Mouse (Mus musculus) MEL (cell line): ENCODE data around the gene Zfp827. TPM values are rescaled to one million over a fixed set of nuclear protein-coding genes. Genes with fewer than 3 reads are reported as not detected.

Experiments
- DNase-seq: peaks from one replicate; pipeline ENCODE4 v3.0.0; 2011; ENCODE audit warnings: low read depth, low spot score
- H3K27ac ChIP-seq: 2 replicates; pipeline ENCODE4 v1.5.1; 2012; ENCODE audit warnings: low read depth, mild to moderate bottlenecking, control low read depth, low read length, moderate library complexity; ENCODE audit not compliant: control insufficient read depth
- H3K27me3 ChIP-seq, 2 experiments: fragments of 150-350 bp in 1 of 2; sonication (generic) in 1 of 2; 2 replicates each; pipeline ENCODE4 v1.6.1; 2012; ENCODE audit warnings: low read length in 2 of 2, mild to moderate bottlenecking in 2 of 2, improper control_type of control experiment in 1 of 2, moderate library complexity in 1 of 2; ENCODE audit not compliant: insufficient read depth in 2 of 2, control insufficient read depth in 1 of 2
- H3K36me3 ChIP-seq, 2 experiments: 2 replicates each; pipeline ENCODE4 v1.6.1; 2012 to 2014; ENCODE audit warnings: low read length in 2 of 2, improper control_type of control experiment in 1 of 2, inconsistent platforms in 1 of 2, mild to moderate bottlenecking in 1 of 2; ENCODE audit not compliant: insufficient read depth in 2 of 2, control insufficient read depth in 1 of 2
- H3K4me1 ChIP-seq, 2 experiments: fragments of 150-350 bp in 1 of 2; sonication (generic) in 1 of 2; 2 replicates each; pipeline ENCODE4 v1.6.1; 2012; ENCODE audit warnings: low read length in 2 of 2, improper control_type of control experiment in 1 of 2, mild to moderate bottlenecking in 1 of 2; ENCODE audit not compliant: insufficient read depth in 2 of 2, control insufficient read depth in 1 of 2
- H3K4me3 ChIP-seq, 2 experiments: fragments of 150-350 bp in 1 of 2; sonication (generic) in 1 of 2; 2 replicates each; pipeline ENCODE4 v1.5.1; 2012; ENCODE audit warnings: low read depth in 2 of 2, low read length in 2 of 2, mild to moderate bottlenecking in 2 of 2, moderate library complexity in 2 of 2, control low read depth in 1 of 2, improper control_type of control experiment in 1 of 2; ENCODE audit not compliant: control insufficient read depth in 1 of 2, insufficient read depth in 1 of 2
- H3K79me2 ChIP-seq: 2 replicates; pipeline ENCODE4 v1.6.1; 2012; ENCODE audit warnings: mild to moderate bottlenecking, low read length, moderate library complexity; ENCODE audit not compliant: control insufficient read depth, poor library complexity, insufficient read depth
- H3K9ac ChIP-seq: 2 replicates; pipeline ENCODE4 v1.6.1; 2012; ENCODE audit warnings: low read depth, mild to moderate bottlenecking, control low read depth, low read length, moderate library complexity; ENCODE audit not compliant: control insufficient read depth, poor library complexity, severe bottlenecking
- H3K9me3 ChIP-seq: fragments of 150-350 bp; sonication (generic); replicated peaks from 2 replicates; pipeline ENCODE4 v1.6.1; 2012; ENCODE audit warnings: mild to moderate bottlenecking, low read length, improper control_type of control experiment, moderate library complexity; ENCODE audit not compliant: insufficient read depth
- BHLHE40 ChIP-seq: IDR thresholded peaks from 2 replicates; pipeline ENCODE4 v1.6.1; 2012; ENCODE audit warnings: low read depth, mild to moderate bottlenecking, inconsistent platforms, low read length, improper control_type of control experiment, borderline replicate concordance
- CHD1 ChIP-seq: IDR thresholded peaks from 2 replicates; pipeline ENCODE4 v1.6.1; 2012; ENCODE audit warnings: low read depth, mild to moderate bottlenecking, inconsistent platforms, low read length, improper control_type of control experiment
- CHD2 ChIP-seq: IDR thresholded peaks from 2 replicates; pipeline ENCODE4 v1.6.1; 2011; ENCODE audit warnings: low read length, improper control_type of control experiment
- GATA1 ChIP-seq: IDR thresholded peaks from 2 replicates; pipeline ENCODE4 v1.6.1; 2011; ENCODE audit warnings: low read depth, low read length, improper control_type of control experiment
- HCFC1 ChIP-seq: IDR thresholded peaks from 2 replicates; pipeline ENCODE4 v1.6.1; 2012; ENCODE audit warnings: low read depth, mild to moderate bottlenecking, inconsistent platforms, low read length, improper control_type of control experiment, moderate library complexity
- MAX ChIP-seq: IDR thresholded peaks from 2 replicates; pipeline ENCODE4 v1.6.1; 2011; ENCODE audit warnings: low read length, improper control_type of control experiment
- MXI1 ChIP-seq: IDR thresholded peaks from 2 replicates; pipeline ENCODE4 v1.6.1; 2011; ENCODE audit warnings: mild to moderate bottlenecking, low read depth, low read length, improper control_type of control experiment
- NELFE ChIP-seq: IDR thresholded peaks from 2 replicates; pipeline ENCODE4 v1.6.1; 2011; ENCODE audit warnings: low read depth, low read length, improper control_type of control experiment
- POLR2A ChIP-seq, 2 experiments: IDR thresholded peaks; 2 replicates each; pipeline ENCODE4 v1.6.1; 2011 to 2012; ENCODE audit warnings: low read length in 2 of 2, mild to moderate bottlenecking in 2 of 2, control low read depth in 1 of 2, improper control_type of control experiment in 1 of 2, low read depth in 1 of 2, moderate library complexity in 1 of 2; ENCODE audit not compliant: control insufficient read depth in 1 of 2, insufficient read depth in 1 of 2, poor library complexity in 1 of 2
- TCF12 ChIP-seq: IDR thresholded peaks from 2 replicates; pipeline ENCODE4 v1.6.1; 2014; ENCODE audit warnings: low read depth, mild to moderate bottlenecking, inconsistent platforms, low read length, improper control_type of control experiment, moderate library complexity
- UBTF ChIP-seq: IDR thresholded peaks from 2 replicates; pipeline ENCODE4 v1.6.1; 2012; ENCODE audit warnings: low read depth, mild to moderate bottlenecking, inconsistent platforms, low read length, improper control_type of control experiment, moderate library complexity, borderline replicate concordance; ENCODE audit not compliant: insufficient read depth
- USF1 ChIP-seq: IDR thresholded peaks from 2 replicates; pipeline ENCODE4 v1.6.1; 2014; ENCODE audit warnings: low read depth, mild to moderate bottlenecking, inconsistent platforms, low read length, improper control_type of control experiment, moderate library complexity
- USF2 ChIP-seq, 2 experiments: IDR thresholded peaks; 2 replicates each; pipeline ENCODE4 v1.6.1; 2011 to 2012; ENCODE audit warnings: improper control_type of control experiment in 2 of 2, low read length in 2 of 2, borderline replicate concordance in 1 of 2, inconsistent platforms in 1 of 2, low read depth in 1 of 2, mild to moderate bottlenecking in 1 of 2; ENCODE audit not compliant: insufficient read depth in 1 of 2
- ZC3H11A ChIP-seq: IDR thresholded peaks from 2 replicates; pipeline ENCODE4 v1.6.1; 2012; ENCODE audit warnings: low read depth, mild to moderate bottlenecking, inconsistent platforms, low read length, improper control_type of control experiment
- ZKSCAN1 ChIP-seq: IDR thresholded peaks from 2 replicates; pipeline ENCODE4 v1.6.1; 2012; ENCODE audit warnings: low read depth, mild to moderate bottlenecking, inconsistent platforms, low read length, improper control_type of control experiment, moderate library complexity
- ZNF384 ChIP-seq: IDR thresholded peaks from 2 replicates; pipeline ENCODE4 v1.6.1; 2012; ENCODE audit warnings: low read depth, mild to moderate bottlenecking, inconsistent platforms, low read length, improper control_type of control experiment
- polyA plus RNA-seq, 2 experiments: library from polyadenylated mRNA; stranded (reverse) in 1 of 2; unstranded in 1 of 2; fragments of >175 nt in 1 of 2; fragments of >200 nt in 1 of 2; gene quantifications; 2 replicates each; pipeline versions ENCODE4 v1.2.1 to v1.2.4; 2012; ENCODE audit warnings: low replicate concordance in 2 of 2, low read depth in 1 of 2; ENCODE audit not compliant: insufficient read length in 2 of 2, insufficient read depth in 1 of 2, missing spikeins in 1 of 2
- total RNA-seq: library from RNA; depleted of rRNA; stranded (reverse); fragments of 300-350 nt; gene quantifications from 2 replicates; pipeline ENCODE4 v1.2.3, GENCODE M21; 2012; rRNA removed

The Zfp827 gene
- total and polyA plus RNA-seq, 3 experiments, result not detected

DNA sequence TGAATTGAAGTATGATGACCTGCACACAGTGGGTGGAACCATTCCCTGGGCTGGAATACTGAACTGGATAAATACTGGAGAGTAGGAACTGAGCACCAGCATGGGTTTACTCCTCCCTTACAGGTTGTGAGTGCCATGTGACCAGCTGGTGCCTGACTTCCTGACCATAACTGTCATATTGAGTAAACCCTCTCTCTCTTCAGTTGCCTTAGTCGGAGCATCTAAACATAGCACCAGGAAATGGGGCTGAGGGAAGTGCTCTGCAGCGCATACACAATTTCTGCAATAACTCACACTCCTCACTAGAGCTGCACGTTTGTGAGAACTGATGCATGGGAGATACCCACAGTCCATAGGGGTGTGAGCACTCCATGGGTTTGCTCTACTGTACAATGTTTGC is 211.1 kb downstream of the Zfp827 start:
- H3K79me2 ChIP-seq, result no peaks in the 10 kb centered on the region
- H3K9ac ChIP-seq, result no peak overlapping the region
- no peaks in the 10 kb centered on the region for H3K4me1 ChIP-seq

DNA sequence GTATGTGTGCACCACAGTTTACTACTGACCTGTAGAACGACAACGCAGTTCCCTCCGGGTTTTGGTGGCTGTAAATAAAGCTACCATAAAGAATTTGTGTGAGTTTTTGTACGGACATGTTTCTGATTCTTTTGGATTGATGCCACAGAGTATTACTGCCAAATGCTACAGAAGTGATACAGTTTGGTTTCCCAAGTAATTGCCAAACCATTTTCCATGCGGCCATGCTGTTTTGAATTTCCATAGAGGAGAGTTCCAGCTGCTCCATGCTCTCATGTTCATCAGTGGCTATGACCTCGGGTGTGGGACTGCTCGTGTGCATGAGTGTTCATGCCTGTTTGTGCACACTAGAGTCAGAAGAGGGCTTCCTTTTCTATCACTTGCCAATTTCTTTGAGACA is 211.8 kb downstream of the Zfp827 start:
- no peak overlapping the region for H3K4me3 ChIP-seq
- H3K9me3 ChIP-seq, result no peaks in the 10 kb centered on the region
- H3K27ac ChIP-seq, result no peak overlapping the region
- H3K4me1 ChIP-seq, result no peaks in the 10 kb centered on the region
- TF ChIP-seq ZKSCAN1 (no peak), MXI1 (no peak), MAX (no peak), USF2 (IDR thresholded peaks at IDR 0.05; ENCODE audit: borderline replicate concordance in 1 of 2, insufficient read depth in 1 of 2, low read depth in 1 of 2, low read length in 2 of 2) (no peak)
- H3K36me3 ChIP-seq, result no peaks in the 10 kb centered on the region
- H3K27me3 ChIP-seq, result no peaks in the 10 kb centered on the region
- no peak overlapping the region for H3K9ac ChIP-seq
- DNase-seq, result no peak
- H3K79me2 ChIP-seq, result no peaks in the 10 kb centered on the region

More for the DNA sequence above, 211.1 kb downstream of the Zfp827 start:
- no peak overlapping the region for H3K4me3 ChIP-seq
- DNase-seq, result no peak
- TF ChIP-seq POLR2A (IDR thresholded peaks at IDR 0.05; ENCODE audit: control insufficient read depth in 1 of 2, insufficient read depth in 1 of 2, low read depth in 1 of 2, low read length in 2 of 2, poor library complexity in 1 of 2), result no peak
- no peak for TF ChIP-seq TCF12
- no peak for TF ChIP-seq BHLHE40
- TF ChIP-seq ZNF384, result no peak
- TF ChIP-seq ZC3H11A, result no peak
- TF ChIP-seq HCFC1, result no peak
- no peak for TF ChIP-seq NELFE
- no peak for TF ChIP-seq CHD2
- no peak for TF ChIP-seq GATA1
- no peak for TF ChIP-seq UBTF
- no peak for TF ChIP-seq CHD1
- TF ChIP-seq USF1, result no peak
- TF ChIP-seq, all 39 proteins: peak for 0
- Histone ChIP-seq H3K36me3 (no peaks in the 10 kb centered on the region), H3K27me3 (no peaks in the 10 kb centered on the region), H3K27ac (no peak overlapping the region), H3K9me3 (no peaks in the 10 kb centered on the region)

Other genes with a start within 250 kb of the Zfp827 start
- gene Lsm6, start 207.3 kb upstream of the Zfp827 start, total RNA-seq, result 107 and 109 TPM in 2 replicates
- gene Lsm6, start 207.3 kb upstream of the Zfp827 start, polyA plus RNA-seq, result 100 to 1,000 TPM in 1 of 2 experiments, not detected in 1; 172 TPM
- not detected in 2 replicates for gene 1700011L22Rik, start 220.1 kb downstream of the Zfp827 start, total RNA-seq
- not detected for gene 1700011L22Rik, start 220.1 kb downstream of the Zfp827 start, polyA plus RNA-seq